Mouse (Mus musculus) MEL (cell line): ENCODE data around the gene Gm826. TPM values are rescaled to one million over a fixed set of nuclear protein-coding genes. Genes with fewer than 3 reads are reported as not detected.

ENCODE experiments used
- DNase-seq: peaks from one replicate; pipeline ENCODE4 v3.0.0; 2011; ENCODE audit warnings: low read depth, low spot score
- H3K27ac ChIP-seq: 2 replicates; pipeline ENCODE4 v1.5.1; 2012; ENCODE audit warnings: low read depth, mild to moderate bottlenecking, control low read depth, low read length, moderate library complexity; ENCODE audit not compliant: control insufficient read depth
- H3K27me3 ChIP-seq, 2 experiments: fragments of 150-350 bp in 1 of 2; sonication (generic) in 1 of 2; 2 replicates each; pipeline ENCODE4 v1.6.1; 2012; ENCODE audit warnings: low read length in 2 of 2, mild to moderate bottlenecking in 2 of 2, improper control_type of control experiment in 1 of 2, moderate library complexity in 1 of 2; ENCODE audit not compliant: insufficient read depth in 2 of 2, control insufficient read depth in 1 of 2
- H3K36me3 ChIP-seq, 2 experiments: 2 replicates each; pipeline ENCODE4 v1.6.1; 2012 to 2014; ENCODE audit warnings: low read length in 2 of 2, improper control_type of control experiment in 1 of 2, inconsistent platforms in 1 of 2, mild to moderate bottlenecking in 1 of 2; ENCODE audit not compliant: insufficient read depth in 2 of 2, control insufficient read depth in 1 of 2
- H3K4me1 ChIP-seq, 2 experiments: fragments of 150-350 bp in 1 of 2; sonication (generic) in 1 of 2; 2 replicates each; pipeline ENCODE4 v1.6.1; 2012; ENCODE audit warnings: low read length in 2 of 2, improper control_type of control experiment in 1 of 2, mild to moderate bottlenecking in 1 of 2; ENCODE audit not compliant: insufficient read depth in 2 of 2, control insufficient read depth in 1 of 2
- H3K4me3 ChIP-seq, 2 experiments: fragments of 150-350 bp in 1 of 2; sonication (generic) in 1 of 2; 2 replicates each; pipeline ENCODE4 v1.5.1; 2012; ENCODE audit warnings: low read depth in 2 of 2, low read length in 2 of 2, mild to moderate bottlenecking in 2 of 2, moderate library complexity in 2 of 2, control low read depth in 1 of 2, improper control_type of control experiment in 1 of 2; ENCODE audit not compliant: control insufficient read depth in 1 of 2, insufficient read depth in 1 of 2
- H3K79me2 ChIP-seq: 2 replicates; pipeline ENCODE4 v1.6.1; 2012; ENCODE audit warnings: mild to moderate bottlenecking, low read length, moderate library complexity; ENCODE audit not compliant: control insufficient read depth, poor library complexity, insufficient read depth
- H3K9ac ChIP-seq: 2 replicates; pipeline ENCODE4 v1.6.1; 2012; ENCODE audit warnings: low read depth, mild to moderate bottlenecking, control low read depth, low read length, moderate library complexity; ENCODE audit not compliant: control insufficient read depth, poor library complexity, severe bottlenecking
- H3K9me3 ChIP-seq: fragments of 150-350 bp; sonication (generic); replicated peaks from 2 replicates; pipeline ENCODE4 v1.6.1; 2012; ENCODE audit warnings: mild to moderate bottlenecking, low read length, improper control_type of control experiment, moderate library complexity; ENCODE audit not compliant: insufficient read depth
- BHLHE40 ChIP-seq: IDR thresholded peaks from 2 replicates; pipeline ENCODE4 v1.6.1; 2012; ENCODE audit warnings: low read depth, mild to moderate bottlenecking, inconsistent platforms, low read length, improper control_type of control experiment, borderline replicate concordance
- ELF1 ChIP-seq: IDR thresholded peaks from 2 replicates; pipeline ENCODE4 v1.6.1; 2014; ENCODE audit warnings: low read depth, mild to moderate bottlenecking, inconsistent platforms, low read length, improper control_type of control experiment, moderate library complexity
- EP300 ChIP-seq, 2 experiments: IDR thresholded peaks; 2 replicates each; pipeline ENCODE4 v1.6.1; 2011; ENCODE audit warnings: improper control_type of control experiment in 2 of 2, low read length in 2 of 2, low read depth in 1 of 2, mild to moderate bottlenecking in 1 of 2
- GABPA ChIP-seq: IDR thresholded peaks from 2 replicates; pipeline ENCODE4 v1.6.1; 2012; ENCODE audit warnings: low read depth, mild to moderate bottlenecking, inconsistent platforms, low read length, improper control_type of control experiment, moderate library complexity
- HCFC1 ChIP-seq: IDR thresholded peaks from 2 replicates; pipeline ENCODE4 v1.6.1; 2012; ENCODE audit warnings: low read depth, mild to moderate bottlenecking, inconsistent platforms, low read length, improper control_type of control experiment, moderate library complexity
- JUND ChIP-seq: IDR thresholded peaks from 2 replicates; pipeline ENCODE4 v1.6.1; 2011; ENCODE audit warnings: low read depth, mild to moderate bottlenecking, improper control_type of control experiment, low read length
- KAT2A ChIP-seq: conservative IDR thresholded peaks from 2 replicates; pipeline ENCODE4 v1.6.1; 2012; ENCODE audit warnings: low read depth, low read length, improper control_type of control experiment, inconsistent platforms
- MXI1 ChIP-seq: IDR thresholded peaks from 2 replicates; pipeline ENCODE4 v1.6.1; 2011; ENCODE audit warnings: mild to moderate bottlenecking, low read depth, low read length, improper control_type of control experiment
- MYC ChIP-seq: IDR thresholded peaks from 2 replicates; pipeline ENCODE4 v1.6.1; 2011; ENCODE audit warnings: low read depth, mild to moderate bottlenecking, low read length, improper control_type of control experiment, moderate library complexity
- POLR2A ChIP-seq, 2 experiments: IDR thresholded peaks; 2 replicates each; pipeline ENCODE4 v1.6.1; 2011 to 2012; ENCODE audit warnings: low read length in 2 of 2, mild to moderate bottlenecking in 2 of 2, control low read depth in 1 of 2, improper control_type of control experiment in 1 of 2, low read depth in 1 of 2, moderate library complexity in 1 of 2; ENCODE audit not compliant: control insufficient read depth in 1 of 2, insufficient read depth in 1 of 2, poor library complexity in 1 of 2
- POLR2AphosphoS2 ChIP-seq: IDR thresholded peaks from 2 replicates; pipeline ENCODE4 v1.6.1; 2011; ENCODE audit warnings: low read length, improper control_type of control experiment
- POLR2AphosphoS5 ChIP-seq: IDR thresholded peaks from 2 replicates; pipeline ENCODE4 v1.6.1; 2012; ENCODE audit warnings: low read depth, borderline replicate concordance, mild to moderate bottlenecking, inconsistent platforms, low read length, moderate library complexity, mixed read lengths
- SIN3A ChIP-seq: IDR thresholded peaks from 2 replicates; pipeline ENCODE4 v1.6.1; 2012; ENCODE audit warnings: low read length, improper control_type of control experiment, inconsistent platforms
- SMC3 ChIP-seq: IDR thresholded peaks from 2 replicates; pipeline ENCODE4 v1.6.1; 2011; ENCODE audit warnings: low read depth, low read length, improper control_type of control experiment
- TCF12 ChIP-seq: IDR thresholded peaks from 2 replicates; pipeline ENCODE4 v1.6.1; 2014; ENCODE audit warnings: low read depth, mild to moderate bottlenecking, inconsistent platforms, low read length, improper control_type of control experiment, moderate library complexity
- USF1 ChIP-seq: IDR thresholded peaks from 2 replicates; pipeline ENCODE4 v1.6.1; 2014; ENCODE audit warnings: low read depth, mild to moderate bottlenecking, inconsistent platforms, low read length, improper control_type of control experiment, moderate library complexity
- ZNF384 ChIP-seq: IDR thresholded peaks from 2 replicates; pipeline ENCODE4 v1.6.1; 2012; ENCODE audit warnings: low read depth, mild to moderate bottlenecking, inconsistent platforms, low read length, improper control_type of control experiment
- polyA plus RNA-seq, 2 experiments: library from polyadenylated mRNA; stranded (reverse) in 1 of 2; unstranded in 1 of 2; fragments of >175 nt in 1 of 2; fragments of >200 nt in 1 of 2; gene quantifications; 2 replicates each; pipeline versions ENCODE4 v1.2.1 to v1.2.4; 2012; ENCODE audit warnings: low replicate concordance in 2 of 2, low read depth in 1 of 2; ENCODE audit not compliant: insufficient read length in 2 of 2, insufficient read depth in 1 of 2, missing spikeins in 1 of 2
- total RNA-seq: library from RNA; depleted of rRNA; stranded (reverse); fragments of 300-350 nt; gene quantifications from 2 replicates; pipeline ENCODE4 v1.2.3, GENCODE M21; 2012

Gm826 gene
- total and polyA plus RNA-seq, 3 experiments: not detected

- H3K79me2 ChIP-seq: no peaks in the 10 kb centered on the region
- no peak for TF ChIP-seq SIN3A
- TF ChIP-seq ZNF384: no peak
- no peaks in the 10 kb centered on the region for H3K36me3 ChIP-seq
- H3K4me3 ChIP-seq: no peak overlapping the region
- H3K9me3 ChIP-seq: no peaks in the 10 kb centered on the region
- H3K27ac ChIP-seq: no peak overlapping the region
- H3K4me1 ChIP-seq: no peaks in the 10 kb centered on the region
- H3K9ac ChIP-seq: no peak overlapping the region
- no peak for DNase-seq
- H3K27me3 ChIP-seq: no peaks in the 10 kb centered on the region
Observed at GRCm38 (mm10) chr2:160302013-160302412, 31.9 kb downstream of the Gm826 start.

GRCm38 (mm10) chr2:160298586-160298985 is 35.4 kb downstream of the Gm826 start:
- H3K4me3 ChIP-seq: no peak overlapping the region
- H3K79me2 ChIP-seq: no peaks in the 10 kb centered on the region
- H3K9ac ChIP-seq: no peak overlapping the region
- TF ChIP-seq USF1: no peak
- no peak for TF ChIP-seq BHLHE40
- no peak for TF ChIP-seq EP300 (IDR thresholded peaks at IDR 0.05; ENCODE audit: low read depth in 1 of 2, low read length in 2 of 2)
- TF ChIP-seq ELF1: no peak
- no peak for TF ChIP-seq TCF12
- no peak for TF ChIP-seq POLR2AphosphoS2
- TF ChIP-seq POLR2AphosphoS5: no peak
- TF ChIP-seq KAT2A: no peak
- no peak for TF ChIP-seq POLR2A (IDR thresholded peaks at IDR 0.05; ENCODE audit: control insufficient read depth in 1 of 2, insufficient read depth in 1 of 2, low read depth in 1 of 2, low read length in 2 of 2, poor library complexity in 1 of 2)
- no peak for TF ChIP-seq HCFC1
- no peak for TF ChIP-seq SMC3
- TF ChIP-seq GABPA: no peak
- TF ChIP-seq JUND: no peak
- no peak for TF ChIP-seq MYC
- no peak for TF ChIP-seq MXI1
- TF ChIP-seq, all 39 proteins: peak for 0
- no peaks in the 10 kb centered on the region for H3K4me1 ChIP-seq
- H3K36me3 ChIP-seq: no peaks in the 10 kb centered on the region
- DNase-seq: no peak
- no peaks in the 10 kb centered on the region for H3K9me3 ChIP-seq
- H3K27me3 ChIP-seq: no peaks in the 10 kb centered on the region
- no peak overlapping the region for H3K27ac ChIP-seq
